Mouse (Mus musculus): ENCODE data around the gene Mtus2. TPM values are rescaled to one million over a fixed set of nuclear protein-coding genes. Genes with fewer than 3 reads are reported as not detected.
A peak's percentile ranks its signal among the peaks of the same experiment; 100 is the strongest.
"Not testable (repeated sequence)": the region's sequence is repeated elsewhere in the genome, so short reads cannot be mapped to it uniquely, and the experiment has no call there.

The Mtus2 gene
- polyA plus RNA-seq, 1 experiment from 2014 or later = 15.8 TPM

GRCm38 (mm10) chr5:147928668-147929497 lies 28.2 kb upstream of the Mtus2 start:
- Histone ChIP-seq H3K9ac (ENCODE audit: low read depth, low read length) (no peak overlapping the region), H3K27ac (ENCODE audit: low read depth, low read length) (no peak overlapping the region), H3K4me2 (replicated peaks; ENCODE audit: low read depth) (no peak overlapping the region), H3K9me3 (ENCODE audit: control insufficient read depth) (no peaks in the 10 kb centered on the region), H3K4me1 (replicated peaks; ENCODE audit: control insufficient read depth, insufficient read depth, low read length) (no peaks in the 10 kb centered on the region), H3K36me3 (ENCODE audit: control insufficient read depth, insufficient read depth) (no peaks in the 10 kb centered on the region), H3K4me3 (ENCODE audit: low read depth, low read length) (no peak overlapping the region), H3K27me3 (replicated peaks; ENCODE audit: control insufficient read depth, insufficient read depth, low read length) (no peaks in the 10 kb centered on the region)
- WGBS = 69% methylated on average over 7 of the region's 7 CpGs
- ATAC-seq = no peak
- TF ChIP-seq CTCF (IDR thresholded peaks at IDR 0.05; ENCODE audit: low read depth) = peak; percentile 53

- no peak overlapping the region for H3K4me3 ChIP-seq (ENCODE audit: low read depth, low read length)
- no peak overlapping the region for H3K27ac ChIP-seq (ENCODE audit: low read depth, low read length)
- H3K36me3 ChIP-seq (ENCODE audit: control insufficient read depth, insufficient read depth) = no peaks in the 10 kb centered on the region
- H3K4me1 ChIP-seq (replicated peaks; ENCODE audit: control insufficient read depth, insufficient read depth, low read length) = no peaks in the 10 kb centered on the region
- WGBS = 83% methylated on average over 13 of the region's 13 CpGs
- no peak for TF ChIP-seq CTCF (IDR thresholded peaks at IDR 0.05; ENCODE audit: low read depth)
- no peak overlapping the region for H3K4me2 ChIP-seq (replicated peaks; ENCODE audit: low read depth)
- H3K9me3 ChIP-seq (ENCODE audit: control insufficient read depth) = no peaks in the 10 kb centered on the region
- no peaks in the 10 kb centered on the region for H3K27me3 ChIP-seq (replicated peaks; ENCODE audit: control insufficient read depth, insufficient read depth, low read length)
- ATAC-seq = no peak
- no peak overlapping the region for H3K9ac ChIP-seq (ENCODE audit: low read depth, low read length)
These were observed 22.0 kb upstream of the Mtus2 start for GRCm38 (mm10) chr5:147935096-147935495.

DNA sequence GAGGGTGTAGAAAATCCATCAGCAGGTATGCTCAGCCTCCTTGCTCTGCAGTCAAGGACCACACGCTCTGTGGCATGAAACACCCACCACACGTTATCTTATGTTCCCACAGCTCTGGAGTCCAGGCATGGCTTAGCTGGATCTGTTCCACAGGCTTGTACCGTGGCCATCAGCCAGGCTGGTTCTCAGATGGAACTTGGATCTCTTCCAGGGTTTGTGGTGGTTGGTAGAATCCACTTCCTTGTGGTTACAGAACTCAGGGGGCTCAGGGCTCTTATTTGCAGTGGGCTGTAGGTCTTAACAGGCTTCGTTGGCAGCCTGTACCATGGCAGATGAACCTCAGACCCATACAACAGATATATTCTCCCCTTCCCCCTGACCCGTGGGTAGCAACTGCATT lies 17.9 kb upstream of the Mtus2 start:
- 0 out of 2 replicates have a peak, but pooled peaks cover 2% of the 10 kb centered on the region for H3K9me3 ChIP-seq (ENCODE audit: control insufficient read depth)
- no peaks in the 10 kb centered on the region for H3K36me3 ChIP-seq (ENCODE audit: control insufficient read depth, insufficient read depth)
- no peak overlapping the region for H3K4me2 ChIP-seq (replicated peaks; ENCODE audit: low read depth)
- H3K27ac ChIP-seq (ENCODE audit: low read depth, low read length) = no peak overlapping the region
- no peak for ATAC-seq
- 70% methylated on average over 5 of the region's 5 CpGs for WGBS
- no peaks in the 10 kb centered on the region for H3K27me3 ChIP-seq (replicated peaks; ENCODE audit: control insufficient read depth, insufficient read depth, low read length)
- H3K9ac ChIP-seq (ENCODE audit: low read depth, low read length) = no peak overlapping the region
- H3K4me3 ChIP-seq (ENCODE audit: low read depth, low read length) = no peak overlapping the region
- H3K4me1 ChIP-seq (replicated peaks; ENCODE audit: control insufficient read depth, insufficient read depth, low read length) = no peaks in the 10 kb centered on the region
- no peak for TF ChIP-seq CTCF (IDR thresholded peaks at IDR 0.05; ENCODE audit: low read depth)

- H3K36me3 ChIP-seq (ENCODE audit: control insufficient read depth, insufficient read depth) = no peaks in the 10 kb centered on the region
- peak; percentile 25; the same call in 1 of the 2 replicates for ATAC-seq
- 22% methylated on average over 5 of the region's 5 CpGs for WGBS
- TF ChIP-seq CTCF (IDR thresholded peaks at IDR 0.05; ENCODE audit: low read depth) = peak; percentile 85
- no peak overlapping the region for H3K27ac ChIP-seq (ENCODE audit: low read depth, low read length)
- H3K4me1 ChIP-seq (replicated peaks; ENCODE audit: control insufficient read depth, insufficient read depth, low read length) = no peaks in the 10 kb centered on the region
- no peak overlapping the region for H3K9ac ChIP-seq (ENCODE audit: low read depth, low read length)
- 0 out of 2 replicates have a peak, but pooled peaks cover 2% of the 10 kb centered on the region for H3K9me3 ChIP-seq (ENCODE audit: control insufficient read depth)
- no peak overlapping the region for H3K4me2 ChIP-seq (replicated peaks; ENCODE audit: low read depth)
- H3K4me3 ChIP-seq (ENCODE audit: low read depth, low read length) = no peak overlapping the region
- no peaks in the 10 kb centered on the region for H3K27me3 ChIP-seq (replicated peaks; ENCODE audit: control insufficient read depth, insufficient read depth, low read length)
These were observed 12.0 kb upstream of the Mtus2 start for GRCm38 (mm10) chr5:147945000-147945666.

DNA sequence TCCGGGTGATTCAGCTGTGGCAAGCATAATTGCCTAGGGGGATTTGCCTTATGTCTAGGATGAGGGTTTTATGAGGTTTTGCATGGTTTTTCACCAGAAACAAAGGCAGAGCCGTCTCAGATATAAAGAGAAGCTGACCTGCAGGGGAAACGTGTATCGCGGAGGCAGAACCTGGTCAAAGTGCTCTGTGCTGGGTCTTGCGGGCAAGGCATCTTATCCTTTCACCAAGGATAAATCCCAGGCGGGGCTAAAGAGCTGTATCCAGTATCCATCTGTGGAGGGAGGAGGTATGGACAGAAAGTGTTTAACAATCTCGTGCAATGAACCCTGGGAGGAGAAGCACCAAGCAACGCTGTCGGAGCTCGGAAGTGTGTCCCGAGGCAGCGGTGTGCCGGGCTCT lies 7.2 kb upstream of the Mtus2 start:
- no peak overlapping the region for H3K4me2 ChIP-seq (replicated peaks; ENCODE audit: low read depth)
- ATAC-seq = no peak
- no peaks in the 10 kb centered on the region for H3K4me1 ChIP-seq (replicated peaks; ENCODE audit: control insufficient read depth, insufficient read depth, low read length)
- 77% methylated on average over 14 of the region's 14 CpGs for WGBS
- TF ChIP-seq CTCF (IDR thresholded peaks at IDR 0.05; ENCODE audit: low read depth) = no peak
- no peak overlapping the region for H3K4me3 ChIP-seq (ENCODE audit: low read depth, low read length)
- no peaks in the 10 kb centered on the region for H3K36me3 ChIP-seq (ENCODE audit: control insufficient read depth, insufficient read depth)
- H3K9me3 ChIP-seq (ENCODE audit: control insufficient read depth) = no peaks in the 10 kb centered on the region
- no peak overlapping the region for H3K27ac ChIP-seq (ENCODE audit: low read depth, low read length)
- no peaks in the 10 kb centered on the region for H3K27me3 ChIP-seq (replicated peaks; ENCODE audit: control insufficient read depth, insufficient read depth, low read length)
- H3K9ac ChIP-seq (ENCODE audit: low read depth, low read length) = no peak overlapping the region

GRCm38 (mm10) chr5:147951751-147952150 lies 5.4 kb upstream of the Mtus2 start:
- Histone ChIP-seq H3K27me3 (replicated peaks; ENCODE audit: control insufficient read depth, insufficient read depth, low read length) (peaks cover 15% of the 10 kb centered on the region), H3K36me3 (ENCODE audit: control insufficient read depth, insufficient read depth) (no peaks in the 10 kb centered on the region), H3K9ac (ENCODE audit: low read depth, low read length) (no peak overlapping the region), H3K4me1 (replicated peaks; ENCODE audit: control insufficient read depth, insufficient read depth, low read length) (no peaks in the 10 kb centered on the region), H3K4me3 (ENCODE audit: low read depth, low read length) (no peak overlapping the region), H3K27ac (ENCODE audit: low read depth, low read length) (no peak overlapping the region), H3K4me2 (replicated peaks; ENCODE audit: low read depth) (no peak overlapping the region), H3K9me3 (ENCODE audit: control insufficient read depth) (no peaks in the 10 kb centered on the region)
- WGBS = 46% methylated on average over 2 of the region's 2 CpGs
- no peak for ATAC-seq
- TF ChIP-seq CTCF (IDR thresholded peaks at IDR 0.05; ENCODE audit: low read depth) = no peak

GRCm38 (mm10) chr5:147953181-147953580 lies 3.9 kb upstream of the Mtus2 start:
- H3K27me3 ChIP-seq (replicated peaks; ENCODE audit: control insufficient read depth, insufficient read depth, low read length) = peaks cover 25% of the 10 kb centered on the region
- not testable (repeated sequence) for ATAC-seq; H3K4me3 ChIP-seq (ENCODE audit: low read depth, low read length); H3K9ac ChIP-seq (ENCODE audit: low read depth, low read length); H3K36me3 ChIP-seq (ENCODE audit: control insufficient read depth, insufficient read depth); H3K27ac ChIP-seq (ENCODE audit: low read depth, low read length); H3K4me1 ChIP-seq (replicated peaks; ENCODE audit: control insufficient read depth, insufficient read depth, low read length); H3K4me2 ChIP-seq (replicated peaks; ENCODE audit: low read depth); H3K9me3 ChIP-seq (ENCODE audit: control insufficient read depth)
- 71% methylated on average over 5 of the region's 5 CpGs for WGBS

Measured in intestine, postnatal 0 days (tissue).